Mouse (Mus musculus): ENCODE results near the gene Brsk1. TPM values are rescaled to one million over a fixed set of nuclear protein-coding genes. Genes with fewer than 3 reads are reported as not detected.

The Brsk1 gene
- 6.8 and 7.1 TPM in 2 replicates for polyA plus RNA-seq (2015; fragmentation: Nextera tagmentation; extraction: Ambion mirVana)

- H3K27ac ChIP-seq (ENCODE audit: low read depth, low read length): peak within 1 kb of the TSS; percentile 95
- no peaks in the 10 kb centered on the region for H3K9me3 ChIP-seq (ENCODE audit: control insufficient read depth, low read length)
- WGBS: 2% methylated on average over 14 of the region's 18 CpGs
- H3K4me3 ChIP-seq (ENCODE audit: low read length): peak within 1 kb of the TSS; percentile 97
- no peaks in the 10 kb centered on the region for H3K27me3 ChIP-seq (replicated peaks; ENCODE audit: control insufficient read depth, insufficient read depth, low read length)
- peak; percentile 90 for ATAC-seq
- H3K9ac ChIP-seq (ENCODE audit: low read depth, low read length): peak within 1 kb of the TSS; percentile 100
- peaks cover 11% of the 10 kb centered on the region for H3K4me1 ChIP-seq (ENCODE audit: control insufficient read depth, insufficient read depth, low read depth, low read length)
- peak within 1 kb of the TSS; percentile 87 for H3K4me2 ChIP-seq (ENCODE audit: low read length)
- H3K36me3 ChIP-seq (ENCODE audit: control insufficient read depth, insufficient read depth, low read length): peaks cover 21% of the 10 kb centered on the region
These were observed at the start of gene Brsk1 for GRCm38 (mm10) chr7:4690387-4690786. Gene Brsk1, plus strand, starts transcription at chr7:4690604.

GRCm38 (mm10) chr7:4641155-4641554, 49.2 kb upstream of the Brsk1 start:
- Histone ChIP-seq H3K9ac (ENCODE audit: low read depth, low read length) (no peak overlapping the region), H3K27me3 (replicated peaks; ENCODE audit: control insufficient read depth, insufficient read depth, low read length) (no peaks in the 10 kb centered on the region), H3K27ac (ENCODE audit: low read depth, low read length) (no peak overlapping the region), H3K9me3 (ENCODE audit: control insufficient read depth, low read length) (no peaks in the 10 kb centered on the region), H3K4me1 (ENCODE audit: control insufficient read depth, insufficient read depth, low read depth, low read length) (no peaks in the 10 kb centered on the region), H3K36me3 (ENCODE audit: control insufficient read depth, insufficient read depth, low read length) (peaks cover 41% of the 10 kb centered on the region), H3K4me3 (ENCODE audit: low read length) (no peak overlapping the region), H3K4me2 (ENCODE audit: low read length) (no peak overlapping the region)
- no peak for ATAC-seq
- 83% methylated on average over 9 of the region's 11 CpGs for WGBS

GRCm38 (mm10) chr7:4641956-4642355, 48.4 kb upstream of the Brsk1 start:
- no peaks in the 10 kb centered on the region for H3K27me3 ChIP-seq (replicated peaks; ENCODE audit: control insufficient read depth, insufficient read depth, low read length)
- H3K4me1 ChIP-seq (ENCODE audit: control insufficient read depth, insufficient read depth, low read depth, low read length): no peaks in the 10 kb centered on the region
- H3K9ac ChIP-seq (ENCODE audit: low read depth, low read length): no peak overlapping the region
- ATAC-seq: no peak
- no peaks in the 10 kb centered on the region for H3K9me3 ChIP-seq (ENCODE audit: control insufficient read depth, low read length)
- no peak overlapping the region for H3K27ac ChIP-seq (ENCODE audit: low read depth, low read length)
- H3K4me2 ChIP-seq (ENCODE audit: low read length): no peak overlapping the region
- peaks cover 43% of the 10 kb centered on the region for H3K36me3 ChIP-seq (ENCODE audit: control insufficient read depth, insufficient read depth, low read length)
- no peak overlapping the region for H3K4me3 ChIP-seq (ENCODE audit: low read length)
- WGBS: 88% methylated on average over 7 of the region's 7 CpGs

GRCm38 (mm10) chr7:4643225-4643624, 47.2 kb upstream of the Brsk1 start:
- H3K4me1 ChIP-seq (ENCODE audit: control insufficient read depth, insufficient read depth, low read depth, low read length): no peaks in the 10 kb centered on the region
- no peak for ATAC-seq
- H3K27ac ChIP-seq (ENCODE audit: low read depth, low read length): no peak overlapping the region
- 96% methylated on average over 6 of the region's 6 CpGs for WGBS
- no peak overlapping the region for H3K9ac ChIP-seq (ENCODE audit: low read depth, low read length)
- H3K4me2 ChIP-seq (ENCODE audit: low read length): no peak overlapping the region
- no peaks in the 10 kb centered on the region for H3K9me3 ChIP-seq (ENCODE audit: control insufficient read depth, low read length)
- H3K27me3 ChIP-seq (replicated peaks; ENCODE audit: control insufficient read depth, insufficient read depth, low read length): no peaks in the 10 kb centered on the region
- H3K4me3 ChIP-seq (ENCODE audit: low read length): no peak overlapping the region
- peaks cover 41% of the 10 kb centered on the region for H3K36me3 ChIP-seq (ENCODE audit: control insufficient read depth, insufficient read depth, low read length)

GRCm38 (mm10) chr7:4646806-4647205, 43.6 kb upstream of the Brsk1 start:
- no peak overlapping the region for H3K4me2 ChIP-seq (ENCODE audit: low read length)
- 87% methylated on average over 3 of the region's 3 CpGs for WGBS
- no peak overlapping the region for H3K27ac ChIP-seq (ENCODE audit: low read depth, low read length)
- no peaks in the 10 kb centered on the region for H3K9me3 ChIP-seq (ENCODE audit: control insufficient read depth, low read length)
- no peak for ATAC-seq
- H3K27me3 ChIP-seq (replicated peaks; ENCODE audit: control insufficient read depth, insufficient read depth, low read length): no peaks in the 10 kb centered on the region
- peaks cover 19% of the 10 kb centered on the region for H3K36me3 ChIP-seq (ENCODE audit: control insufficient read depth, insufficient read depth, low read length)
- H3K4me3 ChIP-seq (ENCODE audit: low read length): no peak overlapping the region
- no peaks in the 10 kb centered on the region for H3K4me1 ChIP-seq (ENCODE audit: control insufficient read depth, insufficient read depth, low read depth, low read length)
- H3K9ac ChIP-seq (ENCODE audit: low read depth, low read length): no peak overlapping the region

- no peak for ATAC-seq
- Histone ChIP-seq H3K4me3 (ENCODE audit: low read length) (no peak overlapping the region), H3K36me3 (ENCODE audit: control insufficient read depth, insufficient read depth, low read length) (peaks cover 15% of the 10 kb centered on the region), H3K27me3 (replicated peaks; ENCODE audit: control insufficient read depth, insufficient read depth, low read length) (no peaks in the 10 kb centered on the region), H3K4me2 (ENCODE audit: low read length) (no peak overlapping the region), H3K9ac (ENCODE audit: low read depth, low read length) (no peak overlapping the region), H3K4me1 (ENCODE audit: control insufficient read depth, insufficient read depth, low read depth, low read length) (no peaks in the 10 kb centered on the region; the same call in 1 of the 2 replicates), H3K9me3 (ENCODE audit: control insufficient read depth, low read length) (no peaks in the 10 kb centered on the region), H3K27ac (ENCODE audit: low read depth, low read length) (no peak overlapping the region)
- 77% methylated on average over 6 of the region's 6 CpGs for WGBS
These were observed 43.1 kb upstream of the Brsk1 start for GRCm38 (mm10) chr7:4647291-4647690.

GRCm38 (mm10) chr7:4647992-4648391, 42.4 kb upstream of the Brsk1 start:
- no peaks in the 10 kb centered on the region for H3K9me3 ChIP-seq (ENCODE audit: control insufficient read depth, low read length)
- ATAC-seq: no peak
- H3K27ac ChIP-seq (ENCODE audit: low read depth, low read length): no peak overlapping the region
- no peaks in the 10 kb centered on the region for H3K27me3 ChIP-seq (replicated peaks; ENCODE audit: control insufficient read depth, insufficient read depth, low read length)
- no peak overlapping the region for H3K4me2 ChIP-seq (ENCODE audit: low read length)
- no peaks in the 10 kb centered on the region; the same call in 1 of the 2 replicates for H3K4me1 ChIP-seq (ENCODE audit: control insufficient read depth, insufficient read depth, low read depth, low read length)
- H3K9ac ChIP-seq (ENCODE audit: low read depth, low read length): no peak overlapping the region
- WGBS: 97% methylated on average over 2 of the region's 2 CpGs
- peaks cover 10% of the 10 kb centered on the region for H3K36me3 ChIP-seq (ENCODE audit: control insufficient read depth, insufficient read depth, low read length)
- no peak overlapping the region for H3K4me3 ChIP-seq (ENCODE audit: low read length)

- Histone ChIP-seq H3K4me3 (ENCODE audit: low read length) (no peak overlapping the region), H3K36me3 (ENCODE audit: control insufficient read depth, insufficient read depth, low read length) (no peaks in the 10 kb centered on the region), H3K4me2 (ENCODE audit: low read length) (no peak overlapping the region), H3K27me3 (replicated peaks; ENCODE audit: control insufficient read depth, insufficient read depth, low read length) (no peaks in the 10 kb centered on the region), H3K27ac (ENCODE audit: low read depth, low read length) (no peak overlapping the region), H3K9ac (ENCODE audit: low read depth, low read length) (no peak overlapping the region), H3K9me3 (ENCODE audit: control insufficient read depth, low read length) (no peaks in the 10 kb centered on the region), H3K4me1 (ENCODE audit: control insufficient read depth, insufficient read depth, low read depth, low read length) (peaks cover 12% of the 10 kb centered on the region)
- no peak for ATAC-seq
- WGBS: 81% methylated on average over 8 of the region's 8 CpGs
These were observed 38.8 kb upstream of the Brsk1 start for GRCm38 (mm10) chr7:4651581-4651980.

GRCm38 (mm10) chr7:4652726-4653125, 37.7 kb upstream of the Brsk1 start:
- no peak for ATAC-seq
- Histone ChIP-seq H3K4me3 (ENCODE audit: low read length) (no peak overlapping the region), H3K4me2 (ENCODE audit: low read length) (no peak overlapping the region), H3K27me3 (replicated peaks; ENCODE audit: control insufficient read depth, insufficient read depth, low read length) (no peaks in the 10 kb centered on the region), H3K9ac (ENCODE audit: low read depth, low read length) (no peak overlapping the region), H3K27ac (ENCODE audit: low read depth, low read length) (no peak overlapping the region), H3K4me1 (ENCODE audit: control insufficient read depth, insufficient read depth, low read depth, low read length) (peaks cover 23% of the 10 kb centered on the region), H3K36me3 (ENCODE audit: control insufficient read depth, insufficient read depth, low read length) (no peaks in the 10 kb centered on the region), H3K9me3 (ENCODE audit: control insufficient read depth, low read length) (no peaks in the 10 kb centered on the region)
- WGBS: 95% methylated on average over 5 of the region's 5 CpGs

GRCm38 (mm10) chr7:4653351-4653750, 37.1 kb upstream of the Brsk1 start:
- no peak overlapping the region for H3K4me3 ChIP-seq (ENCODE audit: low read length)
- H3K27ac ChIP-seq (ENCODE audit: low read depth, low read length): no peak overlapping the region
- H3K9me3 ChIP-seq (ENCODE audit: control insufficient read depth, low read length): no peaks in the 10 kb centered on the region
- 91% methylated on average over 5 of the region's 5 CpGs for WGBS
- H3K4me2 ChIP-seq (ENCODE audit: low read length): no peak overlapping the region
- H3K27me3 ChIP-seq (replicated peaks; ENCODE audit: control insufficient read depth, insufficient read depth, low read length): no peaks in the 10 kb centered on the region
- H3K4me1 ChIP-seq (ENCODE audit: control insufficient read depth, insufficient read depth, low read depth, low read length): peaks cover 27% of the 10 kb centered on the region
- H3K36me3 ChIP-seq (ENCODE audit: control insufficient read depth, insufficient read depth, low read length): no peaks in the 10 kb centered on the region
- no peak for ATAC-seq
- no peak overlapping the region for H3K9ac ChIP-seq (ENCODE audit: low read depth, low read length)

Data from hindbrain, embryonic 16.5 days (tissue).